Mouse (Mus musculus): ENCODE measurements around the gene Mettl25. TPM values are rescaled to one million over a fixed set of nuclear protein-coding genes. Genes with fewer than 3 reads are reported as not detected.

The Mettl25 gene
- 8.3 and 12.4 TPM in 2 replicates for total RNA-seq (2023)

GRCm38 (mm10) chr10:105840928-105841888 lies at the start of gene Mettl25, which contains the start of gene Ccdc59:
Mettl25 (minus strand) TSS chr10:105841380.
Ccdc59 (plus strand) TSS chr10:105841067.

Other genes with a start within 250 kb of the Mettl25 start
- gene Ccdc59, start 313 bp downstream of the Mettl25 start, total RNA-seq (2023) = 21.5 and 26.2 TPM in 2 replicates